Mouse (Mus musculus) brain, embryonic 14.5 days (tissue): ENCODE data around the gene Dnajc12. TPM values are rescaled to one million over a fixed set of nuclear protein-coding genes. Genes with fewer than 3 reads are reported as not detected.
"Not testable (repeated sequence)": the region's sequence is repeated elsewhere in the genome, so short reads cannot be mapped to it uniquely, and the experiment has no call there.

Source experiments
- DNase-seq: peaks from one replicate; pipeline ENCODE4 v3.0.0-alpha.2; 2011; ENCODE audit warnings: low read depth
- CTCF ChIP-seq: fragments of 200-500 bp; IDR thresholded peaks from 2 replicates; pipeline ENCODE4 v1.5.1; 2012; ENCODE audit warnings: inconsistent platforms, mild to moderate bottlenecking, moderate library complexity, borderline replicate concordance; ENCODE audit not compliant: insufficient read depth, insufficient read length; ENCODE audit errors: extremely low read depth
- POLR2A ChIP-seq: fragments of 200-500 bp; IDR thresholded peaks from 2 replicates; pipeline ENCODE4 v1.6.1; 2012; ENCODE audit warnings: mild to moderate bottlenecking, inconsistent platforms, borderline replicate concordance; ENCODE audit not compliant: poor library complexity, insufficient read depth, insufficient read length, severe bottlenecking; ENCODE audit errors: extremely low read depth
- polyA plus RNA-seq: library from polyadenylated mRNA; depleted of rRNA; stranded (reverse); fragments of >200 nt; gene quantifications from 2 replicates; pipeline ENCODE4 v1.2.3, GENCODE M21; 2012; rRNA removed

The Dnajc12 gene
- 9.3 and 11.5 TPM in 2 replicates for polyA plus RNA-seq

DNA sequence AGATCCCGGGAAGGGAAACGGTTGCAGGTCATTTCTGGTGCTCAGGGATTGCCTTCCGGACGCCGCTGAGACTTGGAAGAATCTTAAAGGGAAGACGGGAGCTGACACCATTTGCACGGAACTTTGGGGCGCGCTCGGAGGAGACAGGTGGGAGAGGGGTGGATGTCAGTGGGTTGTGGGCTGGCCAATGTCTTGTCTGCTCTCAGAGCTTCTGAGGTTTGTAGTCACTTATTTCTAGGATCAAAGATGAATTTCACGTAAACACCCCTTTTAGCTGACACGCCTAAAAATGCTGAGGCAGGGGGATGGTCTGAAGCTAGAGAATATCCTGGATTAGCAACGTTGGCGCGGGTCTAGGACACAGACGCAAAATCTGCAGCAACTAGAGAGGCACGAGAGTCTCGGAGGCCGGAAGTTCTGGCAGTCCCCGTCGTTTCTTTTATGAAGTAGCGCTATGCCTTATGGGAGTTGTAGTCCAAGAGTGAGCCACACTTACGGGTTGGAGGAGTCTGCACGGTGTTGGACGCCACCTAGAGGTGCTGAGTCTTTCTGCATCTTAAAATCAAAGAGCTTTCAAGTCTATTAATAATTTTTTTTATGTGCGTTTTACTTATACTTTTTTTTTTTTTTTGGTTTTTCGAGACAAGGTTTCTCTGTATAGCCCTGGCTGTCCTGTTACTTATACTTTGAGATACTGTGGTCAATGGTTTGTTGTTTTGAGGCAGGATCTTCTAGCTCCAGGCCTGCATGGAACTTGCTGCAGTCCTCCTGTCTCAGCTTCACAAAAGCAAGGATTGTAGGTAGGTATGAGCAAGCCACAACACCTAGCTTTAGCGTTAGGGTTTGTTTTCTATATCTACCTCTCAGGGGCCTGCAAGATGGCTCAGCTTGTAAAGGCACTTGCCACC, at the start of gene Dnajc12:
TSS of gene Dnajc12 (plus strand) at position 72 of the 908 bp plus-strand sequence.
- peak; percentile 99 for DNase-seq
- TF ChIP-seq CTCF (peak; percentile 73), POLR2A (peak; percentile 51; the same call in 1 of the 2 replicates)

DNA sequence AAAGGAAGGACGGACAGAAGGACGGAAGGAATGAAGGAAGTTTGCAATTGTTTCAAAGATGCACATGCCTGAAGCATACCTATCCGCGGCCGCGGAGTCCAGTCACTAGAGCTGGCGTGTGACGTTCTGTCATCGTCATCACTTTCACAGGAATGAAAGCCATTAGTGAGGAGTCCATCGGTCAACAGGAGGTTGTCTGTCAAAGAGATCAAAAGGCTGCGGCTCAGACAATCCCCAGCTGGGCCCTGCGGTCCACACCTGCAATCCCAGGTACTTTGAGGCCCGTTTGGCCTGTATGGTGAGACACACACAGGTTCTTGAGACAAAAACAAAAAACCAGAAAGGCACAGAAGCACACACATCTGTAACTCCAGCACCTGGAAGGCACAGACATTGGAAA, 45.3 kb upstream of the Dnajc12 start:
- TF ChIP-seq CTCF, result no peak
- TF ChIP-seq POLR2A, result no peak

GRCm38 (mm10) chr10:63337326-63337725, 44.9 kb upstream of the Dnajc12 start:
- no peak for DNase-seq
- TF ChIP-seq CTCF (no peak), POLR2A (no peak)

More for the DNA sequence above, 45.3 kb upstream of the Dnajc12 start:
- DNase-seq, result peak; percentile 2

- peak; percentile 81 for DNase-seq
- TF ChIP-seq CTCF, result no peak
- peak; percentile 59 for TF ChIP-seq POLR2A
Observed at GRCm38 (mm10) chr10:63337951-63338836, 44.0 kb upstream of the Dnajc12 start.

- peak; percentile 95 for DNase-seq
Observed at GRCm38 (mm10) chr10:63338914-63339643, 43.2 kb upstream of the Dnajc12 start.

GRCm38 (mm10) chr10:63341351-63341750, 40.9 kb upstream of the Dnajc12 start:
- no peak for DNase-seq
- TF ChIP-seq POLR2A, result no peak
- no peak for TF ChIP-seq CTCF

More at GRCm38 (mm10) chr10:63338914-63339643, 43.2 kb upstream of the Dnajc12 start:
- no peak for TF ChIP-seq CTCF
- TF ChIP-seq POLR2A, result peak; percentile 99

GRCm38 (mm10) chr10:63344751-63345150, 37.5 kb upstream of the Dnajc12 start:
- TF ChIP-seq CTCF, result no peak
- no peak for TF ChIP-seq POLR2A
- no peak for DNase-seq

- DNase-seq, result peak; percentile 6
- TF ChIP-seq POLR2A (no peak), CTCF (no peak)
Observed at GRCm38 (mm10) chr10:63348291-63348690, 34.0 kb upstream of the Dnajc12 start.

DNA sequence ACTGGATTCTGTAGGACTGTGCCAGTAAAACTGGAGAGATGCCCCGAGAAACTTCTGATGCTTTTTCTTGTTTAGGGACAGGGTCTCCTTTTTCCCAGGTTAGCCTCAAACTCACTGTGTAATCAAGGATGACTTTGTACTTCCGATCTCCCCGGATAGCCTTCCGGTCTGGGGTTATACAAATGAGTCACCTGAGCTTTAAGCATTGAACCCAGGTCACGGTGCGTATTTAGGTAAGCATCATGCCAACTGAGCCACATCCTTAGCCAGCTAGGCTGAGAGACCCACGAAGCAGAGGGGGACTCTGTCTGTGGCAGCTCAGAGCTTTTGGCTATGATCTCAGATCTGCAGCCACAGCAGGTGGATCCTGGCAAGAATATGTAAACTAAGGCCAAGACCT, 31.6 kb upstream of the Dnajc12 start:
- TF ChIP-seq POLR2A (no peak), CTCF (no peak)
- DNase-seq, result no peak

DNA sequence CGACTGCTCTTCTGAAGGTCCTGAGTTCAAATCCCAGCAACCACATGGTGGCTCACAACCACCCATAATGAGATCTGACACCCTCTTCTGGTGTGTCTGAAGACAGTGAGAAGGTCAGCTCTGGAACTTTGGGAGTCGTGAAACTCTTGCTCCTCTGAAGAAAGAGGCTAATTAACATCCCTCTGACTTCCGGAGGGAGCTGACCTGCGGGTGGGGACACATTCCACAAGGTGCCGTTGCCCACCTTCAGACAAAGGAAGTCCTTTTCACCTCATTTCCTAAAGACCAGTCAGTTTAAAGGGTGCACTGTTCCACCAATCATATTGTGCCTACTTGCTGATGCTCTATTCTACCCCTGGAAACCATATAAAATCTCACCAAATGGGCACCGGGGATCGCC, 31.1 kb upstream of the Dnajc12 start:
- DNase-seq, result not testable (repeated sequence)

DNA sequence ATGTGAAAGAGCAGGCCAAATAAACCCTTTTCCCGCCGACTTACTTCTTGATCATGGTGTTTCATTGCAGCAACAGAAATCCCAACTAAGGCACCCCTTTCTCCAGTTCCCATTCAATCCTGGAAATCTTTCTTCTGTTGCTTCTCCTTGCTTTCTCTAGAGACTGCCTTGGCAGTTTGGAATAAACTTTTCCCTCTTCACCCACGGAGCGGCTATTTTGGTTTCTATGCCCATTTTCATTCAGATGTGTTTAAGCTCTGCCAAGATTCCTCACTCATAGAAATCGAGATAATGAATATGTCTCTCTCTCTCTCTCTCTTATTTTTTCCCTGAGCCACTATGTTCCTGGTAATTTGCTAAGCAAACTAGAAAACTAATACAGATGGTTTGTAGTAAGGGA, 30.1 kb upstream of the Dnajc12 start:
- TF ChIP-seq CTCF (no peak), POLR2A (no peak)
- DNase-seq, result peak; percentile 33
